16 mouse cellular contexts compared by ENCODE assay signal in genomic region chr15:10631541-10631940, GRCm38 (mm10).
"Had no signal": no experiment of that assay in that cellular context is flagged by ENCODE, and none has a peak within 500 bp of the region (broad histone marks: within the 10 kb centered on the region; RNA-seq: fewer than 3 reads in every experiment).

No protein-coding gene starts in this region.

- H3K9ac ChIP-seq: limb, embryonic 13.5 days; liver, embryonic 15.5 days had no signal

- H3K36me3 ChIP-seq: liver, embryonic 15.5 days had no signal

- H3K9me3 ChIP-seq: limb, embryonic 13.5 days; liver, embryonic 15.5 days had no signal

- H3K27ac ChIP-seq: limb, embryonic 13.5 days; liver, embryonic 15.5 days; stomach, postnatal 0 days had no signal

- DNase-seq: kidney, adult 11 months; kidney, adult 9 months; kidney, postnatal 14 days; kidney, postnatal 4 days; left cerebral cortex, postnatal 4 days; liver; lung, adult 2 months; lung, postnatal 14 days; lung, postnatal 4 days; midbrain, embryonic 14.5 days; right cerebral cortex, postnatal 4 days; thymus, adult 2 months; thymus, postnatal 25 days had no signal

- H3K27me3 ChIP-seq: limb, embryonic 13.5 days; liver, embryonic 15.5 days had no signal

- H3K4me3 ChIP-seq: limb, embryonic 13.5 days; liver, embryonic 15.5 days had no signal
